9 mouse cellular contexts compared by ENCODE assay signal in genomic region chr8:125595571-125596508, GRCm38 (mm10). TPM values are rescaled to one million over a fixed set of nuclear protein-coding genes. Genes with fewer than 3 reads are reported as not detected.
DNase-seq lines count a peak whose midpoint lies in the region; ATAC-seq lines count a peak whose summit lies in the region.
"Had no signal": no experiment of that assay in that cellular context is flagged by ENCODE, and none has a peak within 500 bp of the region (broad histone marks: within the 10 kb centered on the region; RNA-seq: fewer than 3 reads in every experiment).

No protein-coding gene starts in this region.

- H3K9ac ChIP-seq in hindbrain, embryonic 14.5 days = no peak overlapping the region
- H3K9ac ChIP-seq: heart, embryonic 15.5 days had no signal

- H3K27ac ChIP-seq in hindbrain, embryonic 14.5 days = 0 out of 2 replicates have a peak overlapping the region, but pooled peaks have one; percentile 4
- no peak overlapping the region for H3K27ac ChIP-seq in hindbrain, embryonic 10.5 days
- H3K27ac ChIP-seq: heart, embryonic 15.5 days had no signal

- H3K4me1 ChIP-seq in hindbrain, embryonic 14.5 days (replicated peaks; ENCODE audit: control insufficient read depth, insufficient read depth, low read length) = peaks cover 12% of the 10 kb centered on the region; the same call in 1 of the 2 replicates
- peaks cover 18% of the 10 kb centered on the region for H3K4me1 ChIP-seq in hindbrain, embryonic 10.5 days (replicated peaks)

- WGBS in hindbrain, embryonic 14.5 days = 53% methylated on average over 17 of the region's 17 CpGs
- WGBS in hindbrain, embryonic 10.5 days = 73% methylated on average over 17 of the region's 17 CpGs

- peak; percentile 54 for DNase-seq in hindbrain, embryonic 14.5 days (ENCODE audit: low spot score)
- no peak for DNase-seq in hindbrain, embryonic 10.5 days (ENCODE audit: low spot score)
- DNase-seq in MN1 (ENCODE audit: low spot score) = peak; percentile 94
- peak; percentile 49 for DNase-seq in cerebellum, adult 11-12 months
- DNase-seq in heart, postnatal 4 days = peak; percentile 59
- peak; percentile 75 for DNase-seq in urinary bladder, postnatal 14 days (ENCODE audit: low spot score)
- no peak for DNase-seq in layer of hippocampus, adult 18-20 months (ENCODE audit: low spot score in 2 of 2)

- no peaks in the 10 kb centered on the region for H3K27me3 ChIP-seq in hindbrain, embryonic 14.5 days (ENCODE audit: control insufficient read depth, insufficient read depth, low read length)
- no peaks in the 10 kb centered on the region for H3K27me3 ChIP-seq in hindbrain, embryonic 10.5 days (ENCODE audit: insufficient read depth, poor library complexity, severe bottlenecking)
- H3K27me3 ChIP-seq: heart, embryonic 15.5 days had no signal

- H3K36me3 ChIP-seq in hindbrain, embryonic 14.5 days (replicated peaks; ENCODE audit: control insufficient read depth, insufficient read depth) = no peaks in the 10 kb centered on the region
- H3K36me3 ChIP-seq in hindbrain, embryonic 10.5 days = no peaks in the 10 kb centered on the region
- H3K36me3 ChIP-seq: heart, embryonic 15.5 days had no signal

- no peak overlapping the region for H3K4me2 ChIP-seq in hindbrain, embryonic 14.5 days (replicated peaks)
- H3K4me2 ChIP-seq: heart, embryonic 15.5 days had no signal

- no peaks in the 10 kb centered on the region for H3K9me3 ChIP-seq in hindbrain, embryonic 14.5 days (ENCODE audit: control insufficient read depth, low read length)
- H3K9me3 ChIP-seq in hindbrain, embryonic 10.5 days = no peaks in the 10 kb centered on the region
- H3K9me3 ChIP-seq: heart, embryonic 15.5 days had no signal

- H3K4me3 ChIP-seq in hindbrain, embryonic 14.5 days (replicated peaks; ENCODE audit: low read length) = no peak overlapping the region
- no peak overlapping the region for H3K4me3 ChIP-seq in hindbrain, embryonic 10.5 days
- H3K4me3 ChIP-seq: heart, embryonic 15.5 days had no signal

- ATAC-seq in hindbrain, embryonic 14.5 days (ENCODE audit: low FRiP score) = no peak
- no peak for ATAC-seq in inflammation-experienced regulatory T-cells, adult 6 months

RNA-seq across cellular contexts. Expression of gene Sipa1l2, which starts 26.2 kb away (rescaled TPM):
- polyA plus RNA-seq in hindbrain, embryonic 14.5 days (2014; fragmentation: Nextera tagmentation; extraction: Ambion mirVana) = 19.3 and 22.1 TPM in 2 replicates
- polyA plus RNA-seq in hindbrain, embryonic 10.5 days (2016; fragmentation: Nextera tagmentation; extraction: Ambion mirVana) = 13.9 and 20.1 TPM in 2 replicates
- 10 to 100 TPM; 70.1 to 72.6 TPM for total RNA-seq in heart, postnatal 4 days (2021)
- 10 to 100 TPM; 62.3 to 68.6 TPM for total RNA-seq in layer of hippocampus, adult 18-20 months (2021)
- 1 to 10 TPM in 2 of 3 experiments, under 1 TPM in 1; 0.39 to 2.2 (median 2.0) TPM for polyA plus RNA-seq in inflammation-experienced regulatory T-cells, adult 6 months (2017; shearing (Covaris generic))

Comparison
In these comparisons a context has a peak if more than half of its experiments do, and no peak if none do; other contexts are left out.
1. DNase-seq: peak in hindbrain, embryonic 14.5 days (single experiment), MN1 (single experiment), cerebellum, adult 11-12 months (single experiment), heart, postnatal 4 days (single experiment) and urinary bladder, postnatal 14 days (single experiment); none in hindbrain, embryonic 10.5 days (single experiment) and layer of hippocampus, adult 18-20 months (0 of 2).